Mouse (Mus musculus): ENCODE measurements around the gene Tfb2m. TPM values are rescaled to one million over a fixed set of nuclear protein-coding genes. Genes with fewer than 3 reads are reported as not detected.

The Tfb2m gene
- polyA plus RNA-seq, 1 experiment from 2014 or later, result 28.4 TPM

DNA sequence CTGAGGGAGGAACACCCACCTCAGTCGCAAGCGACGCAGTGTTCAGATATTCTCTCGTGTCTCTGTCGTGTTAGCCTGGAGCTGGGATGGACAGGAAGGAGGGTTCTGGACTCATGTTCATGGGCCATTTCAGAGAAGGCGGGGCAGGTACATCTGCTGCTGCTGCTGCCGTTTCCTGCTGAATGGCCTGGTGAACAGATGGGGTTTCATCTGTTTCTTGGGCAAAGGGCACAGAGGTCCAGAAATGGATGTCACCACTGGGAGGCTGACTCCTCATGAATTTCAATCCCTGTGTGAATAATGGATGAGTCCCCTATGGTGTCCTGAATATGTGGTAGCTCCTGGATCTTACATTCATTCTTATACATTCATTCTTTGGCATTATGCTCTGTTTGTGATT lies 21.5 kb upstream of the Tfb2m start:
- H3K4me3 ChIP-seq (replicated peaks; ENCODE audit: low read depth, low read length), result no peak overlapping the region
- H3K27ac ChIP-seq (replicated peaks; ENCODE audit: low read depth, low read length), result peak overlapping the region; percentile 37; the same call in 1 of the 2 replicates
- DNase-seq, result peak; percentile 49
- H3K9me3 ChIP-seq (ENCODE audit: control insufficient read depth, low read length), result no peaks in the 10 kb centered on the region
- H3K36me3 ChIP-seq (ENCODE audit: control insufficient read depth, insufficient read depth, low read length), result no peaks in the 10 kb centered on the region
- peaks cover 7% of the 10 kb centered on the region for H3K4me1 ChIP-seq (ENCODE audit: control insufficient read depth, insufficient read depth, low read length)
- ATAC-seq (ENCODE audit: low FRiP score, low TSS enrichment), result no peak; the same call in 1 of the 2 replicates
- no peak overlapping the region for H3K4me2 ChIP-seq (ENCODE audit: low read length)
- no peaks in the 10 kb centered on the region for H3K27me3 ChIP-seq (ENCODE audit: control insufficient read depth, insufficient read depth, low read length)
- no peak overlapping the region for H3K9ac ChIP-seq (replicated peaks; ENCODE audit: low read length)
- WGBS, result 45% methylated on average over 7 of the region's 7 CpGs

DNA sequence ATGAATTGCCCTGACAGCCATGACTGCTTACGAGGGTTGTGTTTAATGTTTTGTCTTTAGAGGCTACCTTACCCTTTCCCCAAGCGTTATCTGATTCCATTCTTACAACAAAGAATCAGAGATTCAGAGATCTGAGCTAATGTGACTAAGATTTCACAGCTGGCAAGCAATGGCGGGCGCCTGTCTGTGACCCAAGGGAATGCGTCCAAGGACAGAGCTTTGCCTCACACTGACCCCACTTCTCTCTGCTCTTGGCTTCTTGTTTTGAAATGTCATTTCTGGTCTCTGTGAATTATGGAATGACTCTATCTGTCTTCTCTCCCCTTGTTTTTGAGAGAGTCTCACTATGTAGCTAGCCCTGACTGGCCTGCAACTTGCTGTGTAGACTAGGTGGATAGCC lies 17.9 kb upstream of the Tfb2m start:
- 38% methylated on average over 5 of the region's 5 CpGs for WGBS
- Histone ChIP-seq H3K4me2 (ENCODE audit: low read length) (no peak overlapping the region), H3K9me3 (ENCODE audit: control insufficient read depth, low read length) (no peaks in the 10 kb centered on the region), H3K4me1 (ENCODE audit: control insufficient read depth, insufficient read depth, low read length) (peaks cover 7% of the 10 kb centered on the region), H3K9ac (replicated peaks; ENCODE audit: low read length) (no peak overlapping the region), H3K27me3 (ENCODE audit: control insufficient read depth, insufficient read depth, low read length) (no peaks in the 10 kb centered on the region), H3K4me3 (replicated peaks; ENCODE audit: low read depth, low read length) (no peak overlapping the region), H3K36me3 (ENCODE audit: control insufficient read depth, insufficient read depth, low read length) (no peaks in the 10 kb centered on the region), H3K27ac (replicated peaks; ENCODE audit: low read depth, low read length) (no peak overlapping the region)
- no peak for DNase-seq
- ATAC-seq (ENCODE audit: low FRiP score, low TSS enrichment), result no peak

DNA sequence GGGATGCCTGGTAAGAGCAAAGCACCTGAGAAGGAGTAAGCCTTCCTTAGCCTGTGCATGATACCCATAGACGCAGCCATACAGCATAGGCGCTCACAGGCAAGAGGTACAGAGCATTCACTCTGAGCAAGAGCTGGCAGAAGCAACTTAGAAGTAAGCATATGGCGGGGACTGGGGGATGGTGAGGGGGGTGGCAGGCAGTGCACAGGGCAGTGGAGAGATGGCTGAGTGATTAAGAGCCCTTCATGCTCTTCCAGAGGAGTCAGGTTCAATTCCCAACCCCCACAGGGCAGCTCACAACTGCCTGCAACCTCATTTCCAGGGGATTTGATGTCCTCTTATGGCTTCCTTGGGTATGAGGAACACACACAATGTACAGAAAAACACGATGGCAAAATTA lies 17.1 kb upstream of the Tfb2m start:
- Histone ChIP-seq H3K4me2 (ENCODE audit: low read length) (no peak overlapping the region), H3K9ac (replicated peaks; ENCODE audit: low read length) (no peak overlapping the region), H3K36me3 (ENCODE audit: control insufficient read depth, insufficient read depth, low read length) (no peaks in the 10 kb centered on the region), H3K27ac (replicated peaks; ENCODE audit: low read depth, low read length) (no peak overlapping the region), H3K4me3 (replicated peaks; ENCODE audit: low read depth, low read length) (no peak overlapping the region), H3K4me1 (ENCODE audit: control insufficient read depth, insufficient read depth, low read length) (peaks cover 7% of the 10 kb centered on the region), H3K27me3 (ENCODE audit: control insufficient read depth, insufficient read depth, low read length) (no peaks in the 10 kb centered on the region), H3K9me3 (ENCODE audit: control insufficient read depth, low read length) (no peaks in the 10 kb centered on the region)
- ATAC-seq (ENCODE audit: low FRiP score, low TSS enrichment) (no peak), DNase-seq (no peak)
- WGBS, result 89% methylated on average over 4 of the region's 4 CpGs

DNA sequence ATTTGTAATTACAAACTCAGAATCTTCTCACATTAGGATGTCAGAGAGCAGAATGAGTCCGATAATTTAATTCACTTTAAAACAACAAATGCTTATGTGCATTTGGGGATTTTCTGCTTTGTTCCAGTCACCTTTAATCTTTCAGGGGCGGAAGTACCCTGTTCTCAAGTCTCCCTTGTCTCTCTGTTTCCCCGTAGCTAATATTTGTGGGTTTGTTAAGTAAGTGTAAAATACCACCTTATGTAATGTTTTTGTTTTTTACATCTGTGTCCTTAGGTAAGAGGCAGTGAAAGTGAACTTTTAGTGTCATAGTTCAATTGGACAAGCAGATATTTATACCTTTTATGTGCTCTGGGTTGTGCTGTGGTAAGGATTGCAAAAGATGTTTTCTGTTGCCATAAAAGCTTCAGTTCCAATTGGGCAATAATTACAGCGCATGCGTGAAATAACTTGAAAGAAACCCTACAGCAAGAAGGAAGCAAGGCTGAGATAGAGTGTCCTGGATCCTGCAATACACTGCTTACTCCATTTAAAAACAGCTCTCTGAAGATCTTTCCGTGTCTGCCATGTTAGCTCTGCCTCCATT lies 14.9 kb upstream of the Tfb2m start:
- Histone ChIP-seq H3K4me2 (ENCODE audit: low read length) (no peak overlapping the region), H3K4me1 (ENCODE audit: control insufficient read depth, insufficient read depth, low read length) (no peaks in the 10 kb centered on the region), H3K27me3 (ENCODE audit: control insufficient read depth, insufficient read depth, low read length) (no peaks in the 10 kb centered on the region), H3K27ac (replicated peaks; ENCODE audit: low read depth, low read length) (no peak overlapping the region), H3K9ac (replicated peaks; ENCODE audit: low read length) (no peak overlapping the region), H3K4me3 (replicated peaks; ENCODE audit: low read depth, low read length) (no peak overlapping the region), H3K36me3 (ENCODE audit: control insufficient read depth, insufficient read depth, low read length) (no peaks in the 10 kb centered on the region), H3K9me3 (ENCODE audit: control insufficient read depth, low read length) (no peaks in the 10 kb centered on the region)
- WGBS, result 96% methylated on average over 6 of the region's 6 CpGs
- ATAC-seq (ENCODE audit: low FRiP score, low TSS enrichment), result no peak
- DNase-seq, result no peak

DNA sequence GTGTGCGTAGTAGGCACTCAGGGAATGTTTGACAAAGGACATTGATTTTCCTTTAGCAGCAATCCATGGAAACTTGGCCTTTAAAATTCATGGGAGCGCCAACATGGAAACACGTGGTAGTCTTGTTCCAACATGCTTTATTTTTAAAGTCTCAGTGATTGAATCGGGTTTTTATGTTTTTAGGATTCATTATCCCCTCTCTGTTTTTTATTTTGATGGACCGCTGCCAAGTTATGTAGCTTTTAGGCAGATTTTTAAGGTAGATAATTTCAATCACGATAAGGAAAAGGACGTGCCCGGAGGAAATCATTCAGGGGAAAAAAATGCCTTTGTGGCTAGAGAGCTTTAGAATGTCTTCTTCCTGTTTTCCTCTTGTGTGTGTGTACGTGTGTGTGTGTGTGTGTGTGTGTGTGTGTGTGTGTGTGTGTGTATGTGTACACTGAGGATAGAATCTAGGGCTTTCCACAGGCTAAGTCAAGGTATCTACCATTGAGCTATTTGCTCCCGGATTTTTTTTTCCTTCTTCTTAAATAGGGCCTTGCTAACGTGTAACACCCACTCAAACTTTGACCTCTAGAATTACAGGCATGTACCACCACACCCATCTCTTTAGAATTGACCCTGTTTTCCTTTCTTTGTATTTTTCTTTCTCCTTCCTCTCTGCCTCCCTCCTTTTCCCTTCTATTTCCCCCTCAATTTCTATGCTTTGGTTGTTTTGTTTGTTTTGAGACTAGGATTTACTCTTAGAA lies 13.6 kb upstream of the Tfb2m start:
- Histone ChIP-seq H3K9me3 (ENCODE audit: control insufficient read depth, low read length) (no peaks in the 10 kb centered on the region), H3K4me3 (replicated peaks; ENCODE audit: low read depth, low read length) (no peak overlapping the region), H3K36me3 (ENCODE audit: control insufficient read depth, insufficient read depth, low read length) (no peaks in the 10 kb centered on the region), H3K4me1 (ENCODE audit: control insufficient read depth, insufficient read depth, low read length) (no peaks in the 10 kb centered on the region), H3K27me3 (ENCODE audit: control insufficient read depth, insufficient read depth, low read length) (no peaks in the 10 kb centered on the region), H3K4me2 (ENCODE audit: low read length) (no peak overlapping the region), H3K27ac (replicated peaks; ENCODE audit: low read depth, low read length) (no peak overlapping the region), H3K9ac (replicated peaks; ENCODE audit: low read length) (no peak overlapping the region)
- WGBS, result 85% methylated on average over 11 of the region's 11 CpGs
- DNase-seq (no peak), ATAC-seq (ENCODE audit: low FRiP score, low TSS enrichment) (no peak)

DNA sequence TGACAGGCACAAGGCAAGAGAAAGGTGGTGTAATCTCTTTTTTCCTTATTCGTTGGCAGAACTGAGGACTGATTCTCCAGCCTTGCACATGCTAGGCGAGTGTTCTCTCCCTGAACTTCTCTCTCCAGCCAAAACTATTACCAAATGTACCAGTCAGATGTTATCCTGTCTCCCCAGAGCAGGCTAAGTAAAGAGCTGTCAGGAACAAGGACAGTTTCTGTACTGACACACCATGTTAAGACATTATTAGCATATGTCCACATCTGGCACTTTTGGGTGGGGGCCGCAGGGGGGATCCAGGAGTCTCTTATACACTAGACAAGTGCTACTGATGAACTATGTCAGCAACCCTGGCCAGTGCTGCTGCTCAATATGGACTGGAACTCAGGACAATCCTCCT lies 10.9 kb upstream of the Tfb2m start:
- Histone ChIP-seq H3K36me3 (ENCODE audit: control insufficient read depth, insufficient read depth, low read length) (no peaks in the 10 kb centered on the region), H3K4me2 (ENCODE audit: low read length) (no peak overlapping the region), H3K4me1 (ENCODE audit: control insufficient read depth, insufficient read depth, low read length) (no peaks in the 10 kb centered on the region), H3K27ac (replicated peaks; ENCODE audit: low read depth, low read length) (no peak overlapping the region), H3K27me3 (ENCODE audit: control insufficient read depth, insufficient read depth, low read length) (no peaks in the 10 kb centered on the region), H3K9ac (replicated peaks; ENCODE audit: low read length) (no peak overlapping the region), H3K4me3 (replicated peaks; ENCODE audit: low read depth, low read length) (no peak overlapping the region), H3K9me3 (ENCODE audit: control insufficient read depth, low read length) (no peaks in the 10 kb centered on the region)
- 90% methylated on average over 3 of the region's 3 CpGs for whole genome bisulfite sequencing
- ATAC-seq (ENCODE audit: low FRiP score, low TSS enrichment), result no peak
- no peak for DNase-seq

DNA sequence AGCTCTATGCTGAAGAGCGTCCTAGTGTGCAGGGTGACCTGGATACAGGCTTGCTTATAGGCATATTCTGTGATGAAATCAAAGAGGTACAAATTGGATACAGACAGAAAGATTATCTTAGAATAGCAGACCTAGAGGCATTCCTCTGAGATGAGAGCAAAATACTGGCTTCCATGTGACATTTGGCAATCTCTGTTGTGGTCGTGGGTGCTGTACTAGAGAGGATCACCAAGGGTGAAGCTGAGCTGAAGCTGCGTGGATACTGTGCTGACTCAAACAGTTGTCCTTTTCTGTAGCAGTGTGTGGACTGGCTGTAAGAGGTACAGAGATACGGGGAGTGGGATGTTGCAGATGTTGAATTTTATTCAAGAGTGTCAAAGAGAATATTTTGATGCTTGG lies 7.9 kb upstream of the Tfb2m start:
- H3K27me3 ChIP-seq (ENCODE audit: control insufficient read depth, insufficient read depth, low read length), result no peaks in the 10 kb centered on the region
- no peaks in the 10 kb centered on the region for H3K4me1 ChIP-seq (ENCODE audit: control insufficient read depth, insufficient read depth, low read length)
- no peaks in the 10 kb centered on the region for H3K36me3 ChIP-seq (ENCODE audit: control insufficient read depth, insufficient read depth, low read length)
- H3K4me2 ChIP-seq (ENCODE audit: low read length), result no peak overlapping the region
- DNase-seq (no peak), ATAC-seq (ENCODE audit: low FRiP score, low TSS enrichment) (no peak)
- no peaks in the 10 kb centered on the region for H3K9me3 ChIP-seq (ENCODE audit: control insufficient read depth, low read length)
- 80% methylated on average over 4 of the region's 4 CpGs for WGBS
- no peak overlapping the region for H3K27ac ChIP-seq (replicated peaks; ENCODE audit: low read depth, low read length)
- H3K4me3 ChIP-seq (replicated peaks; ENCODE audit: low read depth, low read length), result no peak overlapping the region
- H3K9ac ChIP-seq (replicated peaks; ENCODE audit: low read length), result no peak overlapping the region

DNA sequence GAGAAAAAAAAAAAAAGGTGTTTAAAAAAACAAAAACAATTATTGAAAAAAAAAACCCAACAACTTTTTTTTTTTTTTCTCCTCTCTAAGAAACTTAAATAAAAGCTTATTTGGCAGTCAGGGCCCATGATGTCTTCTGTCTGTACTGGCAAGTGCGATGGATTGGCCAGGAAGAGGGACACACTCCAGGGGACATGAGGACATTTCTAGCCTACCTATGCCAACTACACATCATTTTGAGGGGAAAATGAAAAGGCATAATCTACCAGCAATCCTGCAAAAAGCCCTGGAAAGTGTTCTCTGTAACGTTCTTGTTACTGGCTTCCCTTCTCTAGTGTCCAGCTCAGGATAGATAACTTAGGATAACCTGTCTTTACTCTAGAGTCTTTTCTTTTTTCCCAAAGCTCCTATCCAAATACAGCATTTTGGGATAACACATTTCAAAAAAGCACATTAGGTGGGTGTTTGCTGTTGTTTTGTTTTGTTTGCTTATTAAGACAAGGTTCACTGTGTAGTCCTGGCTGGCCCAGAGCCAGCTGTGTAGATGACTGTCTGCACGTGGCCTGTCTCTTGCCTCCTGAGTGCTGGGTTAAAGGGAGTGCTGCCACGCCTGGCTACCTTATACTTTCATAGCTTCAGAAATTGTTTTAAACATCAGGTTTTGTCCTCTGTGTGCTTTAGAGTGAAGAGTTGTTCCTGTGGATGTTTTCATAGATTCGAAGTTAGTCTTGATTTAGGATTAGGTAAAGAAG lies 7.3 kb upstream of the Tfb2m start:
- WGBS, result 81% methylated on average over 5 of the region's 5 CpGs
- H3K4me3 ChIP-seq (replicated peaks; ENCODE audit: low read depth, low read length), result no peak overlapping the region
- H3K36me3 ChIP-seq (ENCODE audit: control insufficient read depth, insufficient read depth, low read length), result no peaks in the 10 kb centered on the region
- ATAC-seq (ENCODE audit: low FRiP score, low TSS enrichment), result no peak
- H3K27ac ChIP-seq (replicated peaks; ENCODE audit: low read depth, low read length), result no peak overlapping the region
- H3K9me3 ChIP-seq (ENCODE audit: control insufficient read depth, low read length), result no peaks in the 10 kb centered on the region
- H3K27me3 ChIP-seq (ENCODE audit: control insufficient read depth, insufficient read depth, low read length), result no peaks in the 10 kb centered on the region
- DNase-seq, result no peak
- peaks cover 2% of the 10 kb centered on the region; the same call in 1 of the 2 replicates for H3K4me1 ChIP-seq (ENCODE audit: control insufficient read depth, insufficient read depth, low read length)
- H3K9ac ChIP-seq (replicated peaks; ENCODE audit: low read length), result no peak overlapping the region
- no peak overlapping the region for H3K4me2 ChIP-seq (ENCODE audit: low read length)
